Mouse (Mus musculus) liver, embryonic 14.5 days (tissue): ENCODE data around the gene Exosc5.

Source experiments
- CTCF ChIP-seq: IDR thresholded peaks from 2 replicates; pipeline ENCODE4 v1.5.1; 2016; ENCODE audit warnings: antibody characterized with exemption, low read depth, control low read depth
- EP300 ChIP-seq: IDR thresholded peaks from 2 replicates; pipeline ENCODE4 v1.6.1; 2016; ENCODE audit warnings: antibody characterized with exemption, low read depth

GRCm38 (mm10) chr7:25683474-25684180 is 24.7 kb downstream of the Exosc5 start:
- TF ChIP-seq CTCF (no peak), EP300 (peak; percentile 54)
